Mouse (Mus musculus) kidney, postnatal 14 days (tissue): ENCODE results near the gene Cadps.
"Not testable (repeated sequence)": the region's sequence is repeated elsewhere in the genome, so short reads cannot be mapped to it uniquely, and the experiment has no call there.

Experiments
- DNase-seq: peaks from one replicate; pipeline ENCODE4 v3.0.0; 2022; ENCODE audit warnings: mixed read lengths

Gene Cadps

GRCm38 (mm10) chr14:12581657-12582056, 241.2 kb downstream of the Cadps start:
- no peak for DNase-seq

GRCm38 (mm10) chr14:12580786-12581185, 242.1 kb downstream of the Cadps start:
- no peak for DNase-seq

- DNase-seq: no peak
Observed at GRCm38 (mm10) chr14:12578156-12578555, 244.7 kb downstream of the Cadps start.

GRCm38 (mm10) chr14:12577475-12578140, 245.3 kb downstream of the Cadps start:
- DNase-seq: no peak

- DNase-seq: peak; percentile 40
Observed at GRCm38 (mm10) chr14:12575105-12575504, 247.8 kb downstream of the Cadps start.

GRCm38 (mm10) chr14:12574336-12574735, 248.5 kb downstream of the Cadps start:
- DNase-seq: no peak

- DNase-seq: not testable (repeated sequence)
Observed at GRCm38 (mm10) chr14:12561730-12562129, 261.1 kb downstream of the Cadps start.

GRCm38 (mm10) chr14:12560233-12560577, 262.7 kb downstream of the Cadps start:
- no peak for DNase-seq

- no peak for DNase-seq
Observed at GRCm38 (mm10) chr14:12559574-12560232, 263.2 kb downstream of the Cadps start.

- DNase-seq: no peak
Observed at GRCm38 (mm10) chr14:12558920-12559573, 263.8 kb downstream of the Cadps start.

- no peak for DNase-seq
Observed at GRCm38 (mm10) chr14:12554486-12554885, 268.4 kb downstream of the Cadps start.

GRCm38 (mm10) chr14:12551353-12551752, 271.5 kb downstream of the Cadps start:
- no peak for DNase-seq

- no peak for DNase-seq
Observed at GRCm38 (mm10) chr14:12550931-12551330, 271.9 kb downstream of the Cadps start.

GRCm38 (mm10) chr14:12549290-12549689, 273.6 kb downstream of the Cadps start:
- no peak for DNase-seq

- DNase-seq: no peak
Observed at GRCm38 (mm10) chr14:12547496-12547895, 275.4 kb downstream of the Cadps start.

- no peak for DNase-seq
Observed at GRCm38 (mm10) chr14:12541733-12542132, 281.1 kb downstream of the Cadps start.

GRCm38 (mm10) chr14:12539071-12539470, 283.8 kb downstream of the Cadps start:
- DNase-seq: no peak

- peak; percentile 15 for DNase-seq
Observed at GRCm38 (mm10) chr14:12531101-12531500, 291.8 kb downstream of the Cadps start.

- no peak for DNase-seq
Observed at GRCm38 (mm10) chr14:12530554-12530953, 292.3 kb downstream of the Cadps start.

- DNase-seq: peak; percentile 50
Observed at GRCm38 (mm10) chr14:12529961-12530542, 292.8 kb downstream of the Cadps start.

GRCm38 (mm10) chr14:12527296-12527695, 295.6 kb downstream of the Cadps start:
- no peak for DNase-seq

- DNase-seq: no peak
Observed at GRCm38 (mm10) chr14:12507018-12507417, 315.9 kb downstream of the Cadps start.

GRCm38 (mm10) chr14:12504191-12504947, 318.5 kb downstream of the Cadps start:
- DNase-seq: no peak
